Mouse (Mus musculus) E14TG2a.4 (cell line): ENCODE measurements at regions not wholly inside any gene's neighbourhood (a gene's known extent, or its start where the extent isn't known, plus 50 kb on each side); places are given as distances from the start of the nearest gene placed in this dataset.

Experiments
- CTCF ChIP-seq: conservative IDR thresholded peaks from 2 replicates; pipeline ENCODE4 v1.5.1; 2014; ENCODE audit warnings: low read length
- NANOG ChIP-seq: IDR thresholded peaks from 2 replicates; pipeline ENCODE4 v1.6.1; 2014; ENCODE audit warnings: borderline replicate concordance, low read length, mixed read lengths
- POU5F1 ChIP-seq: IDR thresholded peaks from 2 replicates; pipeline ENCODE4 v1.6.1; 2014; ENCODE audit warnings: low read length, borderline replicate concordance

DNA sequence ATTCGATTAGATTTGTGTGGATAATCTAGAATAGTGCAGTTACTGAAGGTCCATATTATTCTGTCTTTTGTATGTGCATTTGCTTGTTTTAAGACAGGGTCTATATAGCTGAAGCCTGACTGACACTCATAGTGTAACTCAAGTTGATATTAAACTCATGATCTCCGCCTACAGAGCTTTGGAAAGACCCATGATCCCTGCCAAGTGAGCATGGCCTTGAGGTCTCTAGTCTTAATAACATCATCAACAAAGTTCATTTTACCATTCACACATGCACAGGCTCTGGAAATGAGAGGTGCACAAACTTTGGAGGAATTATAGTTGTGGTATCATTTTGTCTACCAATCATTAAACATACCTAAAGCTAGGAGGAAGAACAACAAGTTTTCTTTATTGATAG is 412.4 kb upstream of the Adamts16 start:
- TF ChIP-seq CTCF (no peak), NANOG (no peak), POU5F1 (no peak)
